ENCODE assay signal across 15 mouse cellular contexts in the genomic region with DNA sequence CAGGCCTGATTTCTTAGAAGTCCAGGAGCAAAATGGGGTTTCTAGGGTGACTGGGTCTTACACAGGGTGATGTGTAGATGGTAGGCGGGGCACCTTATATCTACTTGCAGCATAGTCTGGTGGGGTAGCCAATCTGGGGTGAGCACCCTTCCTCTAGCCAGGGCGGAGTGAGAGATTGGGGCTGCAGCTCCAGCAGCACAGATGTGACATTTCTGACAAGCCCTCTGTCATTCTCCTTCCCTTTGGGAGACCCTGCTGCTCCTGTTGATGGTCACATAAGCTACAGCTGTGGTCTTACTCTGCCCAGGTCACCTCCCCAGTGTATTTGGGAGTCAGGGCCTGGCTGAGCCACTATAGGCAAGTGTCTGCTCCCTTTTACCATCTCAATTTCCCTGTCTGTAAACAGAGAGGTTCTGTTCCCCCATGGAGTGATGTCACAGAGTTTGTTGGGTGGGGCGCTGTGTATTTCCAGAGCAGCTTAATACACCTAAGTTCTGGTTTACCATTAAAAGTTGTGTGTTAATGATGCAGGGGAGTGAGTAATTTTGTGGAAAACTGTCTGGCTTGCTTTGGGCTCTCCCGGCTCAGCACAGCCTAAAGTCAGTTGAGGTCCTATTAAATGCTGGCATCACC. TPM values are rescaled to one million over a fixed set of nuclear protein-coding genes. Genes with fewer than 3 reads are reported as not detected.
A peak's percentile ranks its signal among the peaks of the same experiment; 100 is the strongest.
DNase-seq lines count a peak whose midpoint lies in the region; ATAC-seq and TF ChIP-seq lines count a peak whose summit lies in the region.
"Had no signal": no experiment of that assay in that cellular context is flagged by ENCODE, and none has a peak within 500 bp of the region (broad histone marks: within the 10 kb centered on the region; RNA-seq: fewer than 3 reads in every experiment).

No protein-coding gene starts in this region.

- H3K4me2 ChIP-seq in forebrain, embryonic 11.5 days (ENCODE audit: low read depth, low read length, severe bottlenecking): no peak overlapping the region
- no peak overlapping the region for H3K4me2 ChIP-seq in forebrain, embryonic 13.5 days
- peak overlapping the region; percentile 20; the same call in 1 of the 2 replicates for H3K4me2 ChIP-seq in lung, embryonic 14.5 days
- H3K4me2 ChIP-seq in liver, postnatal 0 days (ENCODE audit: low read depth, low read length): peak overlapping the region; percentile 68
- H3K4me2 ChIP-seq in stomach, postnatal 0 days (replicated peaks; ENCODE audit: low read depth): no peak overlapping the region
- H3K4me2 ChIP-seq: embryonic facial prominence, embryonic 13.5 days; limb, embryonic 13.5 days; midbrain, embryonic 11.5 days had no signal

- no peaks in the 10 kb centered on the region for H3K27me3 ChIP-seq in forebrain, embryonic 11.5 days (ENCODE audit: control insufficient read depth, insufficient read depth, low read length)
- no peaks in the 10 kb centered on the region for H3K27me3 ChIP-seq in forebrain, embryonic 13.5 days
- no peaks in the 10 kb centered on the region for H3K27me3 ChIP-seq in lung, embryonic 14.5 days (ENCODE audit: insufficient read depth, low read length)
- no peaks in the 10 kb centered on the region; the same call in 1 of the 2 replicates for H3K27me3 ChIP-seq in liver, postnatal 0 days (ENCODE audit: insufficient read depth, low read length)
- H3K27me3 ChIP-seq in stomach, postnatal 0 days (ENCODE audit: control insufficient read depth, insufficient read depth, low read length): no peaks in the 10 kb centered on the region
- H3K27me3 ChIP-seq: embryonic facial prominence, embryonic 13.5 days; limb, embryonic 13.5 days had no signal

- H3K4me1 ChIP-seq in forebrain, embryonic 11.5 days (replicated peaks; ENCODE audit: control insufficient read depth, insufficient read depth, low read length): 0 out of 2 replicates have a peak, but pooled peaks cover 2% of the 10 kb centered on the region
- peaks cover 39% of the 10 kb centered on the region for H3K4me1 ChIP-seq in forebrain, embryonic 13.5 days
- H3K4me1 ChIP-seq in lung, embryonic 14.5 days (ENCODE audit: insufficient read depth): peaks cover 7% of the 10 kb centered on the region; the same call in 1 of the 2 replicates
- H3K4me1 ChIP-seq in liver, postnatal 0 days (ENCODE audit: insufficient read depth): peaks cover 69% of the 10 kb centered on the region
- H3K4me1 ChIP-seq in stomach, postnatal 0 days (replicated peaks; ENCODE audit: control insufficient read depth, insufficient read depth): no peaks in the 10 kb centered on the region

- TF ChIP-seq CTCF in lung, embryonic 14.5 days (IDR thresholded peaks at IDR 0.05; ENCODE audit: low read depth): no peak
- no peak for TF ChIP-seq CTCF in liver, postnatal 0 days (IDR thresholded peaks at IDR 0.05; ENCODE audit: low read depth)
- TF ChIP-seq CTCF in stomach, postnatal 0 days (IDR thresholded peaks at IDR 0.05; ENCODE audit: low read depth): no peak

- no peak for ATAC-seq in forebrain, embryonic 11.5 days (replicated peaks; ENCODE audit: low FRiP score)
- no peak for ATAC-seq in forebrain, embryonic 13.5 days
- ATAC-seq in lung, embryonic 14.5 days (ENCODE audit: insufficient read depth): peak; percentile 25; the same call in 1 of the 2 replicates
- ATAC-seq in liver, postnatal 0 days: peak; percentile 98
- ATAC-seq in stomach, postnatal 0 days (ENCODE audit: low FRiP score, low TSS enrichment): 0 out of 2 replicates have a peak, but pooled peaks have one; percentile 43

- H3K27ac ChIP-seq in forebrain, embryonic 11.5 days (ENCODE audit: low read depth, low read length): 0 out of 2 replicates have a peak overlapping the region, but pooled peaks have one; percentile 25
- no peak overlapping the region for H3K27ac ChIP-seq in forebrain, embryonic 13.5 days
- H3K27ac ChIP-seq in lung, embryonic 14.5 days (ENCODE audit: low read depth): peak overlapping the region; percentile 58; the same call in 1 of the 2 replicates
- peak overlapping the region; percentile 91 for H3K27ac ChIP-seq in liver, postnatal 0 days (ENCODE audit: low read depth)
- no peak overlapping the region for H3K27ac ChIP-seq in stomach, postnatal 0 days (replicated peaks)
- H3K27ac ChIP-seq: limb, embryonic 13.5 days had no signal

- H3K36me3 ChIP-seq in forebrain, embryonic 11.5 days (ENCODE audit: control insufficient read depth, insufficient read depth, low read length): no peaks in the 10 kb centered on the region
- no peaks in the 10 kb centered on the region for H3K36me3 ChIP-seq in forebrain, embryonic 13.5 days (ENCODE audit: poor library complexity, severe bottlenecking)
- no peaks in the 10 kb centered on the region for H3K36me3 ChIP-seq in lung, embryonic 14.5 days (ENCODE audit: insufficient read depth)
- H3K36me3 ChIP-seq in liver, postnatal 0 days (replicated peaks; ENCODE audit: insufficient read depth, low read length): peaks cover 3% of the 10 kb centered on the region; the same call in 1 of the 2 replicates
- H3K36me3 ChIP-seq in stomach, postnatal 0 days (ENCODE audit: control insufficient read depth, insufficient read depth, low read length): no peaks in the 10 kb centered on the region
- H3K36me3 ChIP-seq: embryonic facial prominence, embryonic 13.5 days; G1E; limb, embryonic 13.5 days had no signal

- no peak overlapping the region for H3K4me3 ChIP-seq in forebrain, embryonic 11.5 days (ENCODE audit: low read depth, low read length)
- H3K4me3 ChIP-seq in forebrain, embryonic 13.5 days: no peak overlapping the region
- no peak overlapping the region for H3K4me3 ChIP-seq in lung, embryonic 14.5 days (ENCODE audit: low read depth, low read length)
- H3K4me3 ChIP-seq in liver, postnatal 0 days (ENCODE audit: low read depth, low read length): peak overlapping the region; percentile 12; the same call in 1 of the 2 replicates
- H3K4me3 ChIP-seq in stomach, postnatal 0 days (ENCODE audit: low read depth, low read length): no peak overlapping the region
- H3K4me3 ChIP-seq: embryonic facial prominence, embryonic 13.5 days; limb, embryonic 13.5 days had no signal

- no peaks in the 10 kb centered on the region for H3K9me3 ChIP-seq in forebrain, embryonic 11.5 days (ENCODE audit: control insufficient read depth, low read length)
- no peaks in the 10 kb centered on the region for H3K9me3 ChIP-seq in forebrain, embryonic 13.5 days (replicated peaks)
- no peaks in the 10 kb centered on the region for H3K9me3 ChIP-seq in lung, embryonic 14.5 days (ENCODE audit: low read depth, low read length)
- no peaks in the 10 kb centered on the region for H3K9me3 ChIP-seq in liver, postnatal 0 days (ENCODE audit: low read length)
- no peaks in the 10 kb centered on the region for H3K9me3 ChIP-seq in stomach, postnatal 0 days (ENCODE audit: control insufficient read depth, low read length)
- H3K9me3 ChIP-seq: embryonic facial prominence, embryonic 13.5 days; G1E; limb, embryonic 13.5 days had no signal

- 94% methylated on average over 4 of the region's 4 CpGs for WGBS in forebrain, embryonic 11.5 days
- 88% methylated on average over 4 of the region's 4 CpGs for WGBS in forebrain, embryonic 13.5 days
- 95% methylated on average over 4 of the region's 4 CpGs for WGBS in lung, embryonic 14.5 days
- 59% methylated on average over 4 of the region's 4 CpGs for WGBS in liver, postnatal 0 days (ENCODE audit: insufficient replicate concordance)
- 77% methylated on average over 4 of the region's 4 CpGs for WGBS in stomach, postnatal 0 days

- no peak for DNase-seq in forebrain, embryonic 11.5 days (ENCODE audit: low spot score)
- DNase-seq in lung, embryonic 14.5 days: no peak
- no peak for DNase-seq in lung, postnatal 36 days
- peak; percentile 75 for DNase-seq in liver, postnatal 0 days
- no peak for DNase-seq in stomach, postnatal 0 days (ENCODE audit: low spot score)
- DNase-seq in frontal cortex, postnatal 10 days (ENCODE audit: low spot score in 2 of 2): no peak
- DNase-seq in adrenal gland, postnatal 14 days: no peak
- DNase-seq: kidney, postnatal 25 days; right cerebral cortex, postnatal 25 days; thymus, postnatal 36 days had no signal

- TF ChIP-seq EP300 in liver, postnatal 0 days (IDR thresholded peaks at IDR 0.05; ENCODE audit: low read depth): peak; percentile 98
- no peak for TF ChIP-seq EP300 in stomach, postnatal 0 days (optimal IDR thresholded peaks at IDR 0.05)

- H3K9ac ChIP-seq in forebrain, embryonic 11.5 days (ENCODE audit: low read length): no peak overlapping the region
- no peak overlapping the region for H3K9ac ChIP-seq in forebrain, embryonic 13.5 days
- peak overlapping the region; percentile 16; the same call in 1 of the 2 replicates for H3K9ac ChIP-seq in lung, embryonic 14.5 days
- H3K9ac ChIP-seq in liver, postnatal 0 days (replicated peaks): peak overlapping the region; percentile 61
- no peak overlapping the region for H3K9ac ChIP-seq in stomach, postnatal 0 days (ENCODE audit: low read length)
- H3K9ac ChIP-seq: embryonic facial prominence, embryonic 13.5 days; limb, embryonic 13.5 days had no signal

RNA-seq across cellular contexts. Expression of gene Smox, which starts 6.0 kb away (rescaled TPM):
- 33.2 and 34.6 TPM in 2 replicates for polyA plus RNA-seq in forebrain, embryonic 11.5 days (2014; fragmentation: Nextera tagmentation; extraction: Ambion mirVana)
- polyA plus RNA-seq in forebrain, embryonic 13.5 days (2015; fragmentation: Nextera tagmentation; extraction: Ambion mirVana): 51.3 and 52.5 TPM in 2 replicates
- 23.9 and 28.7 TPM in 2 replicates for polyA plus RNA-seq in lung, embryonic 14.5 days (2014; fragmentation: Nextera tagmentation; extraction: Ambion mirVana)
- 56.7 and 60.8 TPM in 2 replicates for polyA plus RNA-seq in liver, postnatal 0 days (2015; fragmentation: Nextera tagmentation; extraction: Ambion mirVana)
- 19.1 and 21.4 TPM in 2 replicates for polyA plus RNA-seq in stomach, postnatal 0 days (2015; fragmentation: Nextera tagmentation; extraction: Ambion mirVana)
- 21.8 and 25.1 TPM in 2 replicates for total RNA-seq in adrenal gland, postnatal 14 days (2021)

Comparison
In these comparisons a context has a peak if more than half of its experiments do, and no peak if none do; other contexts are left out.
1. H3K27ac ChIP-seq: peak in forebrain, embryonic 11.5 days (single experiment), lung, embryonic 14.5 days (single experiment) and liver, postnatal 0 days (single experiment); none in forebrain, embryonic 13.5 days (single experiment) and stomach, postnatal 0 days (single experiment).
2. ATAC-seq: peak in lung, embryonic 14.5 days (single experiment), liver, postnatal 0 days (single experiment) and stomach, postnatal 0 days (single experiment); none in forebrain, embryonic 11.5 days (single experiment) and forebrain, embryonic 13.5 days (single experiment).
3. H3K4me2 ChIP-seq: peak in lung, embryonic 14.5 days (single experiment) and liver, postnatal 0 days (single experiment); none in forebrain, embryonic 11.5 days (single experiment), forebrain, embryonic 13.5 days (single experiment) and stomach, postnatal 0 days (single experiment).
4. H3K9ac ChIP-seq: peak in lung, embryonic 14.5 days (single experiment) and liver, postnatal 0 days (single experiment); none in forebrain, embryonic 11.5 days (single experiment), forebrain, embryonic 13.5 days (single experiment) and stomach, postnatal 0 days (single experiment).